Mouse (Mus musculus) ES-Bruce4 (cell line): ENCODE measurements at regions not wholly inside any gene's neighbourhood (a gene's known extent, or its start where the extent isn't known, plus 50 kb on each side); places are given as distances from the start of the nearest gene placed in this dataset.

Source experiments
- CTCF ChIP-seq: IDR thresholded peaks from one replicate; pipeline ENCODE4 v1.8.1; 2011; ENCODE audit warnings: low read depth, low read length
- EP300 ChIP-seq: IDR thresholded peaks from 2 replicates; pipeline ENCODE4 v1.6.1; 2011; ENCODE audit warnings: low read depth, low read length; ENCODE audit not compliant: insufficient read depth

DNA sequence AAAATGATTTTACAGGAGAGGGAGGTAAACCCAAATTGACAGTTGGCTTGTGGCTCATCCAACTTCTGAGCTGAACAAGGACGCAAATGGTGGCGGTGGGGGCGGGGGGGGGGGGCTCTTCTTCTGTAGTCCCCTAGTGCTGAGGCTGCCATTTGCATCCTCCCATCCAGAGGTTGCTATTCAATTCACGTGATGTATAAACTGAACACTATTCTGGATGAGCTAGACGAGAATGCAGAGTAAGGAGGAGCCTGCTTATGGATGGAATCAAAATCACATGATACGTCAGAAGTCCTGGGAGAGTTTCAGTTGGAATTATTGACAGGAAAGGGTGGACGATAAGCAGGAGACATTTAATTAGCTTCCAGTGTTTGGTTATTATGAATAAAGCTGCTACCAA, 67.3 kb upstream of the Gli3 start:
- TF ChIP-seq EP300 (no peak), CTCF (no peak)
